Mouse (Mus musculus) forelimb bud, embryonic 11.5 days (tissue): ENCODE measurements at regions not wholly inside any gene's neighbourhood (a gene's known extent, or its start where the extent isn't known, plus 50 kb on each side); places are given as distances from the start of the nearest gene placed in this dataset.

Source experiments
- DNase-seq: peaks from one replicate; pipeline ENCODE4 v3.0.0-alpha.2; 2012; ENCODE audit warnings: low read depth, low spot score

GRCm38 (mm10) chr5:118879808-118880478 is 319.5 kb downstream of the Med13l start:
- peak; percentile 84 for DNase-seq

- DNase-seq, result no peak
Observed at GRCm38 (mm10) chr5:118880546-118880945, 320.1 kb downstream of the Med13l start.

GRCm38 (mm10) chr5:118881886-118882285 is 321.4 kb downstream of the Med13l start:
- no peak for DNase-seq

- no peak for DNase-seq
Observed at GRCm38 (mm10) chr5:118888131-118888530, 327.7 kb downstream of the Med13l start.

GRCm38 (mm10) chr5:118891131-118891530 is 330.7 kb downstream of the Med13l start:
- DNase-seq, result no peak

GRCm38 (mm10) chr5:118908224-118908623 is 347.7 kb downstream of the Med13l start:
- DNase-seq, result no peak

- no peak for DNase-seq
Observed at GRCm38 (mm10) chr5:118909756-118910155, 349.3 kb downstream of the Med13l start.

- no peak for DNase-seq
Observed at GRCm38 (mm10) chr5:118914191-118914750, 353.8 kb downstream of the Med13l start.

- DNase-seq, result no peak
Observed at GRCm38 (mm10) chr5:118923357-118923756, 362.9 kb downstream of the Med13l start.

GRCm38 (mm10) chr5:118929037-118929436 is 368.6 kb downstream of the Med13l start:
- no peak for DNase-seq

- DNase-seq, result no peak
Observed at GRCm38 (mm10) chr5:118929990-118930501, 369.6 kb downstream of the Med13l start.

- DNase-seq, result no peak
Observed at GRCm38 (mm10) chr5:118939336-118940039, 379.0 kb downstream of the Med13l start.

GRCm38 (mm10) chr5:118944256-118944655 is 383.8 kb downstream of the Med13l start:
- peak; percentile 79 for DNase-seq

- DNase-seq, result peak; percentile 21
Observed at GRCm38 (mm10) chr5:118946090-118946489, 385.6 kb downstream of the Med13l start.

GRCm38 (mm10) chr5:118946994-118947393 is 386.5 kb downstream of the Med13l start:
- peak; percentile 27 for DNase-seq

- DNase-seq, result no peak
Observed at GRCm38 (mm10) chr5:118948119-118948786, 387.8 kb downstream of the Med13l start.

GRCm38 (mm10) chr5:118951067-118951466 is 390.6 kb downstream of the Med13l start:
- no peak for DNase-seq

- peak; percentile 55 for DNase-seq
Observed at GRCm38 (mm10) chr5:118960521-118961001, 400.1 kb downstream of the Med13l start.

- no peak for DNase-seq
Observed at GRCm38 (mm10) chr5:118961091-118961490, 400.6 kb downstream of the Med13l start.

GRCm38 (mm10) chr5:118962152-118962551 is 401.7 kb downstream of the Med13l start:
- DNase-seq, result no peak

- no peak for DNase-seq
Observed at GRCm38 (mm10) chr5:118963001-118963400, 402.5 kb downstream of the Med13l start.

GRCm38 (mm10) chr5:118966901-118967300 is 406.4 kb downstream of the Med13l start:
- no peak for DNase-seq
